Mouse (Mus musculus) mouse trophoblast stem cell (cell line): Measurements from ENCODE around the gene Smg6.
"Not testable (repeated sequence)": the region's sequence is repeated elsewhere in the genome, so short reads cannot be mapped to it uniquely, and the experiment has no call there.

Source experiments
- in situ Hi-C, 2 experiments: fragments of 300-500 bp; cut with MseI, MboI; formaldehyde crosslinking; loops; 2 replicates in 1 of 2; 3 replicates in 1 of 2; pipeline ENCODE4 v1.15.1; 2025

Smg6 gene

GRCm38 (mm10) chr11:74992427-74992987, 66.9 kb downstream of the Smg6 start:
- in situ Hi-C loops: no loop called here

- in situ Hi-C loops: no loop called here
Observed at GRCm38 (mm10) chr11:74994141-74994540, 68.5 kb downstream of the Smg6 start.

GRCm38 (mm10) chr11:74994856-74995255, 69.2 kb downstream of the Smg6 start:
- in situ Hi-C loops: no loop called here

- in situ Hi-C loops: no loop called here
Observed at GRCm38 (mm10) chr11:74996482-74996881, 70.9 kb downstream of the Smg6 start.

GRCm38 (mm10) chr11:75000869-75001653, 75.4 kb downstream of the Smg6 start:
- in situ Hi-C loops: no loop called here

- in situ Hi-C loops: no loop called here
Observed at GRCm38 (mm10) chr11:75008270-75008669, 82.6 kb downstream of the Smg6 start.

- in situ Hi-C loops: not testable (repeated sequence)
Observed at GRCm38 (mm10) chr11:75009537-75009936, 83.9 kb downstream of the Smg6 start.

GRCm38 (mm10) chr11:75012997-75013694, 87.5 kb downstream of the Smg6 start:
- in situ Hi-C loops: no loop called here

GRCm38 (mm10) chr11:75013764-75014695, 88.4 kb downstream of the Smg6 start:
- in situ Hi-C loops: no loop called here

- in situ Hi-C loops: no loop called here
Observed at GRCm38 (mm10) chr11:75014816-75015215, 89.2 kb downstream of the Smg6 start.

- in situ Hi-C loops: no loop called here
Observed at GRCm38 (mm10) chr11:75015453-75015871, 89.8 kb downstream of the Smg6 start.

- in situ Hi-C loops: no loop called here
Observed at GRCm38 (mm10) chr11:75016309-75016860, 90.8 kb downstream of the Smg6 start.

GRCm38 (mm10) chr11:75017831-75018230, 92.2 kb downstream of the Smg6 start:
- in situ Hi-C loops: no loop called here

- in situ Hi-C loops: no loop called here
Observed at GRCm38 (mm10) chr11:75026977-75027376, 101.4 kb downstream of the Smg6 start.

- in situ Hi-C loops: no loop called here
Observed at GRCm38 (mm10) chr11:75027616-75028015, 102.0 kb downstream of the Smg6 start.

- in situ Hi-C loops: no loop called here
Observed at GRCm38 (mm10) chr11:75031251-75031650, 105.6 kb downstream of the Smg6 start.

GRCm38 (mm10) chr11:75032946-75033345, 107.3 kb downstream of the Smg6 start:
- in situ Hi-C loops: no loop called here

- in situ Hi-C loops: no loop called here
Observed at GRCm38 (mm10) chr11:75033581-75034067, 108.0 kb downstream of the Smg6 start.

- in situ Hi-C loops: no loop called here
Observed at GRCm38 (mm10) chr11:75034104-75034503, 108.5 kb downstream of the Smg6 start.

- in situ Hi-C loops: no loop called here
Observed at GRCm38 (mm10) chr11:75044333-75044732, 118.7 kb downstream of the Smg6 start.

GRCm38 (mm10) chr11:75045822-75046221, 120.2 kb downstream of the Smg6 start:
- in situ Hi-C loops: no loop called here
